Mouse (Mus musculus) liver, embryonic 11.5 days (tissue): ENCODE data around the gene Spata2. TPM values are rescaled to one million over a fixed set of nuclear protein-coding genes. Genes with fewer than 3 reads are reported as not detected.

Experiments
- ATAC-seq: fragments of 200-750 bp; cut with Nextera tagmentation; replicated peaks from 2 replicates; pipeline ENCODE4 v1.8.0; 2017; ENCODE audit warnings: moderate number of reproducible peaks, mild to moderate bottlenecking, moderate TSS enrichment, moderate library complexity; ENCODE audit not compliant: low FRiP score
- DNase-seq: peaks from one replicate; pipeline ENCODE4 v3.0.0-alpha.2; 2017; ENCODE audit warnings: low spot score
- H3K27ac ChIP-seq: fragments of 300-500 bp; sonication (generic); 2 replicates; pipeline ENCODE4 v1.5.1; 2014; ENCODE audit warnings: mild to moderate bottlenecking, low read depth, low read length, control low read depth
- H3K27me3 ChIP-seq: fragments of 300-500 bp; sonication (generic); replicated peaks from 2 replicates; pipeline ENCODE4 v1.6.1; 2014; ENCODE audit warnings: low read length, mixed read lengths; ENCODE audit not compliant: control insufficient read depth, insufficient read depth
- H3K36me3 ChIP-seq: fragments of 300-500 bp; sonication (generic); 2 replicates; pipeline ENCODE4 v1.6.1; 2014; ENCODE audit warnings: mild to moderate bottlenecking, low read length, moderate library complexity, mixed read lengths; ENCODE audit not compliant: control insufficient read depth, insufficient read depth
- H3K4me1 ChIP-seq: fragments of 300-500 bp; sonication (generic); replicated peaks from 2 replicates; pipeline ENCODE4 v1.6.1; 2014; ENCODE audit warnings: low read length, mixed read lengths; ENCODE audit not compliant: control insufficient read depth, insufficient read depth
- H3K4me2 ChIP-seq: fragments of 300-500 bp; sonication (generic); 2 replicates; pipeline ENCODE4 v1.6.1; 2014; ENCODE audit warnings: mild to moderate bottlenecking, control low read depth, moderate library complexity
- H3K4me3 ChIP-seq: fragments of 300-500 bp; sonication (generic); 2 replicates; pipeline ENCODE4 v1.5.1; 2014; ENCODE audit warnings: low read depth, low read length, control low read depth
- H3K9ac ChIP-seq: fragments of 300-500 bp; sonication (generic); 2 replicates; pipeline ENCODE4 v1.6.1; 2014; ENCODE audit warnings: low read depth, low read length, control low read depth
- H3K9me3 ChIP-seq: fragments of 300-500 bp; sonication (generic); 2 replicates; pipeline ENCODE4 v1.6.1; 2016; ENCODE audit warnings: low read length, inconsistent platforms, mixed read lengths; ENCODE audit not compliant: control insufficient read depth
- WGBS: fragments of 180-500 bp; shearing (Covaris S2); extraction: QIAGEN DNeasy Blood & Tissue Kit; methylation state at CpG from one replicate; pipeline ENCODE4 v1.1.7; 2014; 5-methylcytosine and 5-hydroxymethylcytosine counted together
- polyA plus RNA-seq: library from polyadenylated mRNA; unstranded; fragments of >200 nt; fragmentation: Nextera tagmentation; extraction: Ambion mirVana; gene quantifications from 2 replicates; pipeline ENCODE4 v1.2.1, GENCODE M21; 2014

The Spata2 gene
- polyA plus RNA-seq, 1 experiment from 2014 or later = 17.5 TPM

- H3K9ac ChIP-seq = no peak overlapping the region
- no peak overlapping the region for H3K4me2 ChIP-seq
- WGBS = 83% methylated on average over 6 of the region's 6 CpGs
- ATAC-seq (no peak), DNase-seq (no peak)
- H3K36me3 ChIP-seq = peaks cover 46% of the 10 kb centered on the region
- no peaks in the 10 kb centered on the region for H3K4me1 ChIP-seq
- no peak overlapping the region for H3K27ac ChIP-seq
- H3K4me3 ChIP-seq = no peak overlapping the region
- no peaks in the 10 kb centered on the region for H3K27me3 ChIP-seq
- H3K9me3 ChIP-seq = no peaks in the 10 kb centered on the region
These were observed 24.2 kb downstream of the Spata2 start for GRCm38 (mm10) chr2:167468444-167468843.

GRCm38 (mm10) chr2:167467214-167467613, 25.5 kb downstream of the Spata2 start:
- H3K4me2 ChIP-seq = no peak overlapping the region
- no peak overlapping the region for H3K27ac ChIP-seq
- no peak overlapping the region for H3K9ac ChIP-seq
- ATAC-seq = no peak
- no peaks in the 10 kb centered on the region for H3K4me1 ChIP-seq
- H3K36me3 ChIP-seq = peaks cover 42% of the 10 kb centered on the region
- H3K27me3 ChIP-seq = no peaks in the 10 kb centered on the region
- no peaks in the 10 kb centered on the region for H3K9me3 ChIP-seq
- DNase-seq = no peak
- H3K4me3 ChIP-seq = no peak overlapping the region
- WGBS = 74% methylated on average over 5 of the region's 5 CpGs

- H3K27me3 ChIP-seq = no peaks in the 10 kb centered on the region
- no peak overlapping the region for H3K9ac ChIP-seq
- DNase-seq (no peak), ATAC-seq (no peak)
- H3K4me2 ChIP-seq = no peak overlapping the region
- no peaks in the 10 kb centered on the region for H3K4me1 ChIP-seq
- H3K4me3 ChIP-seq = no peak overlapping the region
- WGBS = 87% methylated on average over 3 of the region's 3 CpGs
- H3K36me3 ChIP-seq = peaks cover 32% of the 10 kb centered on the region
- no peak overlapping the region for H3K27ac ChIP-seq
- H3K9me3 ChIP-seq = no peaks in the 10 kb centered on the region
These were observed 26.7 kb downstream of the Spata2 start for GRCm38 (mm10) chr2:167465951-167466350.

- ATAC-seq (no peak), DNase-seq (no peak)
- 92% methylated on average over 5 of the region's 5 CpGs for WGBS
- no peaks in the 10 kb centered on the region for H3K9me3 ChIP-seq
- H3K4me1 ChIP-seq = no peaks in the 10 kb centered on the region
- H3K4me3 ChIP-seq = no peak overlapping the region
- H3K27me3 ChIP-seq = no peaks in the 10 kb centered on the region
- peaks cover 33% of the 10 kb centered on the region for H3K36me3 ChIP-seq
- H3K27ac ChIP-seq = no peak overlapping the region
- no peak overlapping the region for H3K4me2 ChIP-seq
- no peak overlapping the region for H3K9ac ChIP-seq
These were observed 28.9 kb downstream of the Spata2 start for GRCm38 (mm10) chr2:167463802-167464201.

GRCm38 (mm10) chr2:167462954-167463353, 29.7 kb downstream of the Spata2 start:
- ATAC-seq (peak; percentile 71; the same call in 1 of the 2 replicates), DNase-seq (peak; percentile 50)
- Histone ChIP-seq H3K4me2 (no peak overlapping the region), H3K4me3 (no peak overlapping the region), H3K27me3 (no peaks in the 10 kb centered on the region), H3K9ac (no peak overlapping the region), H3K36me3 (peaks cover 35% of the 10 kb centered on the region), H3K9me3 (no peaks in the 10 kb centered on the region), H3K4me1 (no peaks in the 10 kb centered on the region), H3K27ac (no peak overlapping the region)
- 56% methylated on average over 6 of the region's 6 CpGs for WGBS

GRCm38 (mm10) chr2:167459071-167459865, 33.4 kb downstream of the Spata2 start:
- H3K9me3 ChIP-seq = no peaks in the 10 kb centered on the region
- no peak overlapping the region for H3K4me3 ChIP-seq
- H3K27me3 ChIP-seq = no peaks in the 10 kb centered on the region
- no peaks in the 10 kb centered on the region for H3K4me1 ChIP-seq
- H3K9ac ChIP-seq = no peak overlapping the region
- ATAC-seq (no peak), DNase-seq (no peak)
- no peak overlapping the region for H3K4me2 ChIP-seq
- H3K36me3 ChIP-seq = peaks cover 39% of the 10 kb centered on the region
- H3K27ac ChIP-seq = no peak overlapping the region
- 89% methylated on average over 6 of the region's 6 CpGs for WGBS

- ATAC-seq = no peak
- Histone ChIP-seq H3K9me3 (no peaks in the 10 kb centered on the region), H3K36me3 (peaks cover 43% of the 10 kb centered on the region), H3K27ac (no peak overlapping the region), H3K4me3 (no peak overlapping the region), H3K9ac (no peak overlapping the region), H3K4me2 (no peak overlapping the region), H3K4me1 (no peaks in the 10 kb centered on the region), H3K27me3 (no peaks in the 10 kb centered on the region)
- 96% methylated on average over 3 of the region's 3 CpGs for WGBS
- DNase-seq = no peak
These were observed 34.1 kb downstream of the Spata2 start for GRCm38 (mm10) chr2:167458548-167458947.

- Histone ChIP-seq H3K4me1 (no peaks in the 10 kb centered on the region), H3K4me2 (no peak overlapping the region), H3K9me3 (no peaks in the 10 kb centered on the region), H3K36me3 (peaks cover 45% of the 10 kb centered on the region), H3K4me3 (no peak overlapping the region), H3K9ac (no peak overlapping the region), H3K27me3 (no peaks in the 10 kb centered on the region), H3K27ac (no peak overlapping the region)
- no peak for ATAC-seq
- 87% methylated on average over 9 of the region's 9 CpGs for WGBS
- DNase-seq = no peak
These were observed 35.5 kb downstream of the Spata2 start for GRCm38 (mm10) chr2:167457213-167457612.

- WGBS = 95% methylated on average over 5 of the region's 5 CpGs
- DNase-seq (no peak), ATAC-seq (no peak)
- no peak overlapping the region for H3K9ac ChIP-seq
- no peak overlapping the region for H3K4me2 ChIP-seq
- H3K9me3 ChIP-seq = no peaks in the 10 kb centered on the region
- H3K36me3 ChIP-seq = peaks cover 45% of the 10 kb centered on the region
- no peak overlapping the region for H3K27ac ChIP-seq
- no peak overlapping the region for H3K4me3 ChIP-seq
- H3K4me1 ChIP-seq = no peaks in the 10 kb centered on the region
- H3K27me3 ChIP-seq = no peaks in the 10 kb centered on the region
These were observed 36.2 kb downstream of the Spata2 start for GRCm38 (mm10) chr2:167456361-167457020.
